Mouse (Mus musculus): ENCODE measurements around the gene Ptgdr2.

- TF ChIP-seq EP300 (IDR thresholded peaks at IDR 0.05; ENCODE audit: low read depth) = no peak
- TF ChIP-seq CTCF (IDR thresholded peaks at IDR 0.05; ENCODE audit: low read depth) = peak; percentile 84
These were observed 42.5 kb downstream of the Ptgdr2 start for GRCm38 (mm10) chr19:10979184-10980168.

Measured in liver, postnatal 0 days (tissue).